Mouse (Mus musculus) right cerebral cortex, adult 18-20 months (tissue): ENCODE measurements around the gene Zic2.

ENCODE experiments used
- DNase-seq: peaks from one replicate; pipeline ENCODE4 v3.0.0; 2022; ENCODE audit warnings: mixed read lengths

The Zic2 gene

DNA sequence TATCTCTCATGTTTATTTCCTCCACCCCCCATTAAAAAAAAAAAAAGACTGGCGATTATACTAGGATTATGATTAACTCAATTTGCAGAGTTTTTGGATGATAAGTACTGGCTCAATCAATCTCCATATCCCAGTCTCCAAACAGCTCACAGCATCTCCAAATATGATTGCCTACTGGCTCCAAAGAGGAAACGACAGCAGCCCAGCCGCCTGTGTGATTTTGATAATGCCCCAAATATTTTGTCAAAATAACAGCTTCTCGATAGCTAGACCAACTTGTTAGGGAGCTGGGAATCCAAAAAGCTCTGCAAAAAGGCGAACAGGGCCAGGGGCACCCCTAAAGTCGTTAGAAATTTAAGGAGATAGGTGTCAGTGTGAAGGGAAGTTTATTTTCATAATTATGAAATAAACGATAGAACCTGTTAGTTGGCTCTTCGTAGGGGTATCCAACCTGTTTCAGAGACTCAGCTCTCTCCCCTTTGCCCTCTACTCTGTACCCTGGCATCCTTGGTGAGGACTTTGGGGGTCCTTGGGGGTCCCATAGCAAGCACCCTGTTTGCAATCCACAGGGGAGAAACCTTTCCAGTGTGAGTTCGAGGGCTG is 2.8 kb downstream of the Zic2 start:
- no peak for DNase-seq

DNA sequence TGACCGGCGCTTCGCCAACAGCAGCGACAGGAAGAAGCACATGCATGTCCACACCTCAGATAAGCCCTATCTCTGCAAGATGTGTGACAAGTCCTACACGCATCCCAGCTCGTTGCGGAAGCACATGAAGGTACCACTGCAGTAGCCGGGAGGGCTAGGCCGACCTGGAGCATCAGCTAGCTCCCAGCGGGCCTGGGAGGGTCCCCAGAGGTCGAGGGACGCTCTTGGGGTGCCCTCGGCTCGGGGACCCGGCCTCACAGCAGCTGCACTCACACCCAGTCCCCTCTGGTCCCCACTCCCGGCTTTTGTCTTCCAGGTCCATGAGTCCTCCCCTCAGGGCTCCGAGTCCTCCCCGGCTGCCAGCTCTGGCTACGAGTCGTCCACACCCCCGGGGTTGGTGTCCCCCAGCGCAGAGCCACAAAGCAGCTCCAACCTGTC is 3.4 kb downstream of the Zic2 start:
- DNase-seq: no peak

DNA sequence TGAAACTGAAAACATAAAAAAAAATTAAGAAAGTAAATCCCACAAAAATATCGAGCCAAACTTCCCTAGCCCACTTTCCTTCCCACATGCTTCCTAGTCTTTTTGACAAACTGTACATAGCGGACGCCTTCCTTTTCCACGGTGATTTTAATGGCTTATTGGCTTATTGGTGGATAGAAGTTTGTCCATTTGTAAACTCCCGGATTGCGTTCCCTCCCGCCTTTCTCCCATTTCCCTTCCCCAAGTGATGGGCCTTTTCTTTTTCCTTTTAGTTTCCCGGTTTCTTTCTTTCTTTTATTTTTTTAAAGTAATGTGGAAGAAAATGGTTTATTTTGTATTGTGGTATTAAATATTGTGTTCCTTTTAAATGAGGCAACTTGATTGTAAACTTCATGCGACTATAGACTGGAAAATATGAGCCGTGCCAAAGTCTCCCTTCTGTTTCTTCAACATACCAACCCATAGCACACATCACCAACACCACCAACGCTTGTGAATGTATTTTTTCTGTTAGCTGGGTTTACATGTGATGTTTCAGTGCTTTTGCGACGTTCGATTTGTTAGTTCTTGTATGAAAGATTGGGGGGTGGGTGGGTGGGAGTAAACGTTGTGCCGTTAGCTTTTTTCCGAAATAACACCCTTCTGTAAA is 4.3 kb downstream of the Zic2 start:
- no peak for DNase-seq

DNA sequence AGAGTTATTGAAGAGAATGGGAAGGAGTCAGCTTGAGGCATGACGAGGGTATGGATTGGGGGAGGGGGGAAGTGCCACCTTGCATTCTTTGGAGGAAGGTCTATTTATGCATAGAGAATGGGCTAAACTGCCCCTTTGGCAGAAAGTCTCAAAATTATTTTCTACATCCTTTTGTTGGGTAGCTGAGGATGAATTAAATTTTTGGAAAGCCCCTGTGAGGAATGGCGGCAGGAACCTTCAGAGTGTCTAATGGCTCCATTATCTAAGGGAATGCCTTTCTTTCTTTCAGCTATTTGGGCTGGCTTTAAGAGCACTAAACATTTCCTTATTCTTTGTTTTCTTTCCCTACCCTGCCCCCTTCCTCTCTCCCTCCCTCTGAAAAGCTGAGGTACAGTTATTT is 5.1 kb downstream of the Zic2 start:
- no peak for DNase-seq

DNA sequence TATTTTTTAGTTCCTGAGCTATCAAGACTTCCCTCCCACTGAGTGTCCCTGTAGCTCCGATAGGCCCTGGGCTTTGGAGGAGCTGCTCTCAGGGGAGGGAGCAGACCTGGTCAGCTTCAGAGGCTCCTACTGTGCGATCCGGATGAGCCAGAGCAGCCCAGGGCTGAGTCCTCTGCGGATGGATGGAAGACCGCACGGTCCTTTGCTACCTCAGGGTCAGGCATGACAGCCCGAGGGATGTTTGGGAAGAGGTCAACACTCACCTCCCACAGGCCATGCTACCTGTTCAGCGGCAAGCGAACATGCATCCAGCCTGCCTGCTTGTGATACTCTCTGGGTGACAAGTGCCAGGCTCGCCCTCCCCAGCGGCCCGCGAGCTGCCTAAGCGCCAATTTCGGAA is 5.9 kb downstream of the Zic2 start:
- DNase-seq: no peak

DNA sequence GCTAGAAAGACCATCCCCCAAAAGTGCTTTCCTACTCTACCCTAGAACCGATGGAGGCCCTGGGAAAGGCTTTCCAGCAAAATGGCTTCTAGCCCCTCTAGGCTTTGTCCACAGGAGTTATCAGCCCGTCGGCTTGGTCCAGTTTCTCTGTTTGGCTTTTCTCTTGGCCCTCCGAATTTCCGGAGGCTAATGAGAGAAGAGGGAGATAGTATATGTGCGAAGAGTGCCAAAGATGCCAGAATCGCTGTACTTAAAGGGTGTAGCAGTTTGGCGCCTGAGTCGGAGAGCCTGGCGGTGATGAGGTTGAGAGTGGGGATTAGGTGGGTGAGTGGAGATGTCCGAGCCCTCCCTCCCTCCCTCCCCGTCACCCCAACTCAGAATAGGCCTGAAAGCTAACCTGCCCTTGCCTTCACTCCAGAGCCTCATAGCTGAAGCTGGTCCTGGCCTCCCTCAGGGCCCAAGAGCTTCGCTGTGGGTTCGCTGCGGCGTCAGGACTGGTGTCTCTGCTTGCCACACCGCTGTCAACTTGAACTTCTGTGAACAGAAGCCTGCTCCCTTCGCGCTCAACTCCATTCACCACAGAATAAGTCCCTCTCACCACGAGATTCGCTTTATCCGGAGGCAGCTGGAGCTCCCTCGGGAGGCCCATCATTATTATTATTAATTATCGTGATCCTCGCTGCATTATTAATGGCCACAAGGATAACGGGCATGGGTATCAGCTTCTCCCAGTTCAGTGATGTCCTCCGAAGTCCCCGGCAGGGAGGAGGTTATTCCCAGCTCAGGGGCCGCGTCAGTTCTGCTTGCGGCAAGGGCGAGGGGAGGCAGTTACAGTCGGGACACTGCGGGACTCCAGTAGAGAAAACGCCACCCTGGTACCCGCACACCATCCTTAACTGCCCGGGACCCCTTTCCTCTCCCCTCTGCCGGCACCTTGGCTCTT is 7.1 kb downstream of the Zic2 start:
- no peak for DNase-seq

DNA sequence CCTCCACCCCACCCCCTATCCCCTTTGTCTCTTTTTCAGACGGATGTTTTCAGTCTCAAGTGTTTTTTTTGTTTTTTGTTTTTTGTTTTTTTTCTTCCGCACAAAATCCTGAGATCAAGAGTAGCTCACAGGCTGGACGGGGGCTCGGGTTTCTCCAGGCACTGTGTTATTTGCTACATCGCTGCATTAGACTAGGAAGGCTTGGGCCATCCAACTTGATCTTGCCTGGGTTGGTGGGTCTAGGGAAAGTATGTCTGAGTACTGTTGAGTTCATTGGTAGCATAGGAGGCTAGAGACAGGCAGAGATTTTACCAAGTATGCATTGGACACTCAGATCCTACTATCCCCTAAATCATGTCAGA is 7.8 kb downstream of the Zic2 start:
- no peak for DNase-seq

DNA sequence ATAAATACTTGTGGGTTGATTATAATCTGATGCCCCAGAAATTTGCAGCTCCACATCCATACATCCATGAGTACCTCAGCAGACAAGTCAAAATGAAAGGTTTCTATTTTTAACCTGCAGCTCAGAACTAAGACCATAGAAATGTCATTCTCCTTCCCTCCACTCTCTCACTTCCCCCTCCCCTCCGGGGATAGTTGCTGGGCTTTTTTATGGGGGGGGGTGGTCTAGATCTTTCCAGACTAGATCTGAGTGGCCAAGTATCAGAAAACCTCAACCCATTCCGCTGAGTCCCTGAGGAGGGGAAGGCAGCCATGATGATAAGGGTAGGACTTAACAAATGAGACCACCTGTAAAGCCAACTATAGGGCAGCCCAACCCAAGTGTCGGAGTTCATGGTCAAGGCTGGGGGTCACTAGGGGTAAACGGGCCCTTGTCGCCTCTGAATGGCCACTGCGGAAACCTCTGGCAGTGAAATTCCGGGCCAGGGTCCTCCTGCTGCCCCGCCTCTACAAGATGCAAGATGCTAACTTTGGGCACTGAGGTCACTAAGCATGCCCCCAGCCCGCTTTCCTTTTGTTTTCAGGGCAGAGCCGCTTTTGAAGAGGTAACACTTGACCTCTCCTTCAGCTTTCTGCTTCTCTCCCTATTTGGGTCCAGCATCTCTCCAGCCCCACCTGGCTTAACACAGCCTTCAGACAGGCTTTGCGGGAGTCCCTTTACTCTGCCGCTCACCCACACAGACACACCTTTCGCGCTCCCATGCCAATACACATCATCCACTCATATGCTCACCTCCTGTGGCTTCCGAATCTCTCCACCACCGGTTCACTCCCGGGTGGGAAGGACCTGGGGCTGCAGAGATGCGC is 8.6 kb downstream of the Zic2 start:
- no peak for DNase-seq

DNA sequence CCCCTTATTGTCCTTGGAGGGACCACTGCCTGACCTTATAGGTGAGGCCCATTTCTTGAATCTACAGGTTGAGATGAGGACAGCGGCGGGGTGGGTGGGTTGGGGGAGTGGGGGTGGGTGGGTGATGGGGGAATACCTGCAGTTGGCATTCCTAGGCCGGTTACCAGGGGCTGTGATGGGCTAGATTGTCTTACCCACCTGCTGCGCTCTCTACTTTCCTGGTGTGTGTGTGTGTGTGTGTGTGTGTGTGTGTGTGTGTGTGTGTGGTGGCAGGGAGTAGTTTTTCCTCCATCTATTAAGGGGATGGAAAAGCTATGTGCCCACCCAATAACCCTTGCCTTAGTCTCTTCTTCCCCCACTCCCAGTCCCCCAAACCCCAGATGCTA is 9.2 kb downstream of the Zic2 start:
- no peak for DNase-seq

DNA sequence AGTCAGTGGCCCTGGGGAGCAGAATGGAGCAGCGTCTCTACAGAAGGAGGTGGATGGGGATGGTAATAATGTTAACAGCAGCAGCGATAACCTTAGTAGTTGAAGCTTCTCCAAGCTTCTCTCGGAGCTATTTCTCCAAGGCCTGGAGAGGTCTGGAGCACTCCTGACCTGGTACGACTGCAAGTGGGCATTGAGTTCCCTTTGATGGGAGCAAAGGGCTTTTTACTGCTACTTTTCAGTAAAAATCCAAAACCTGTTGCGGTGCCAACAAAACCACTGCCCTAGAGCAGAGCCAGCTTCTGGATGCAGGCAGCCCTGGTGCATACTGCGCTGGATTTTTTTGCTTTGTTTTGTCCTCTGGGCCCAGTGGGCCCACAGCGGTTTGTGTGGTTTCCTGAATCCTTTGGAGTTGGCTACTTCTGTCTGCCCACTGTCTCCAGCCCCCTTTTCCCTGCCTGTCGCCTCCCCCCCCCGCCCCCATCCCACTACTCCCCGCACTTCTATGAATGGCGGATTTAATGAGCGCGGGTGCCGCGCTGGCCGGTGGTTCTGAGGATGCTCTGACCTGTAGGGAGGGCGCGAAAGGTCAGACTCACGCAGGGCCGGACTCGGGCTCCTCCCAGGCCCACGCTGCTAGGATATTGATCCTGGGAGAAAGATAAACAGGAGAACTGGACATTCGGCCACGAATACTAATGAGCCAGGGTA is 9.8 kb downstream of the Zic2 start:
- DNase-seq: no peak

DNA sequence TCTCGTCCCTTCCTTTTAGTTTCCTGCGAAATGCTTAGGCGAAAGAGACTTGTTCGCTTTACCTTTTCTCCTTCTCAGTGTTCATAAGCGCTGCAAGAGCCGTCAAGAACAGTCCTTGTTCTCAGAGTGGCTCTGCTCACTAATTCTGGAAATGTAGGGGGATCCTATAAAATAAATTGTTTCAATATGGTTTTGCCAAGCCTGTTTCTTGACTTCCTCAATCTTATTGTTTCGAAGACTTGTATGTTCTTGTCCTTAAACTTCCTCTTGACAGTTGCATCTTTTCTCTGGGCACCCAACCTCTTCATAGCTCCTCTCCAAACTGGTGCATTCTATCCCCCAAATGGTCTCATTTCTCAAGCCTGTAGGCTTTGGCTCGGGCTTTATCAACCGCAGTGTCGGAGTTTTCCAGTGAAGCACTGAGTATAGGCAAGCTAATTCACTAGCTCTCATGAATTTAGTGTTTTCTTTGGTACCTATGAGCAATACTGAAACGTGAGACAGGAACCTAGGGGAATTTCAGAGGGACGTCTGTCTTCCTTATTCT is 10.5 kb downstream of the Zic2 start:
- DNase-seq: no peak

DNA sequence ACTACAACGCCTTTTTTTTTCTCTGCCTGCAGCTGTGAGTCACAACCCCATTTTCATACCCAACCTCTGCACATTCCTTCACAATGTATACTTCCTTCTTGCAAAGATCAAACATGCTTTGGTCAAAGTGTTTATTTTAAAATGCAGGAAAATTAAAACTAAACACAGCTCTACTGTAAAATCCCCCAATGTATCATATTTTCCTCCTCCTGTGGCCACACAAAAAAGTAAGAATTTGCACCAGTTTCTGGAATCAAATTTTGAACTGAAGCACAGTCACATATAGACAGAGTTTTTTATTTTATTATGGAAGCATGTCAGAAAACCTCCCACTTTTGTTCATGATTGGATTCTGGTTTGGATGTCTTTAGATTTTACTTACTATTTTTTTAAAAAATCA is 11.4 kb downstream of the Zic2 start:
- no peak for DNase-seq

DNA sequence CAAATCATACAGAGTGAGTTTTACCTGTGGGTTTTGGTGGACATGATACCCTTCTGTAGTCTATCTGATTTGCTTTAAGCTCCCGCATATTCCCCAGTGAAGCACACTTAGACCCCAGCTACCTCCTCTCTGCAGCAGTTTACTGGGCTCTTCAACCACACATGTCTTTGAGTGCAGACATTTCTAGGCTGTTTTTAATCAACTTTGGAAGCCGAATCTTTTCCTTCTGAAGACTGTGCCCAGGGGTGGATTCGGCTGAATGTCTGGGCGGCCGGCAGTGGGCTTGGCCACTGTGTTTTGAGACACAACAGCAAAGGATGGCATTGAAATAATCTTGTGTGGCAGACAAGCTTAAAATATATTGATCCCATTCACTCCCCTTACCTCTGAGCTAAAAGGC is 12.1 kb downstream of the Zic2 start:
- no peak for DNase-seq

DNA sequence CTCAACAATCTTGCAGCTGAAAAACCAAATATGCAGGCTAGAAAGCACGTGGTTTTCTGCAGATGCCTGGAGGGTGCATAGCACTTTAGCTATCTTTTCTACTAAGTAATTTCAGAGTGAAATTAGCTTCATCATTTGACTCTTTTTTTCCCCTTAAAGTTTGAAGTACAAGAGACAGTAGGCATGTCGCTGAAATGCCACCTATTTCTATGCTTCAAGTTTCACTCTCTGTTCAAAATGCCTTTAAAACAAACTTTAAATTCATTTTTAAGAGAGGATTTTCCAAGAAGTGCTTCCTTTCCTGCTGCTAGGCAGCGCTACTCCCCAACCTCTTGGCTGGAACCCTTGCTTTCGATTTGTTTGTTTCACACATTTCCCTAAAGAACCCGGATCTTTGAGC is 13.8 kb downstream of the Zic2 start:
- DNase-seq: no peak

DNA sequence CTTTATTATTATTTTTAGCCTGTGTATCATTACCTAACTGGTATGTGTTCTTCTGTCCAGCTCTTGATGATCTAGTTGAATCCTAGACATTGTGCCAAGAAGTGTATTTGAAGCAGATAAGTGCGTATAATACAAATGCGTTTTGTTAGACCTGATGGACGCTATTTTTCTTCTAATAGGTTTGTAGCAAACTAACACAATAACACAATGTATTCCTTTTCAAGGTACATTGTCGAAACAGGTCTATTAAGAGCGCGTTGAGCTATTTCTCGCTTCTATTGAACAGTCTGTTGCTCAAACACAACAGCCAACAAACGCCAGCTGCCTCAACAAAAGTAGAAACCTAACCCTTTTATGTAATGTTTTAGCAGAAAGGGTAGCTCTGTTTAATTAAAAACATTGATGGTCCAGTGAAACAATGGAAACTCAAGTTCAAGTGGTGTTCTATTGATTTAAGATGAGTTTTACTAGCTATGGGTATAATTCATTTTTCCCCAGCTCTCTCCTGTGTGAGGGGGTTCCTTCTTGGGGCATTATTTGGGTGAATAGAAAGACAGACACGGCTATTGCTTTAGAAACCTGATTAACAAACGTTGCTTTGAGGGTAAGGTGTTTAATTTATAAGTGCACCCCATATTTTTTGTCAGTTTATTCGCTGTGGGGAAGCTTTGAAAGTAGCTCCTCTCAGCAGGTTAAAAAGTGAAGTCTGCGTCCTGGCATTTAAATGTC is 14.6 kb downstream of the Zic2 start:
- no peak for DNase-seq

DNA sequence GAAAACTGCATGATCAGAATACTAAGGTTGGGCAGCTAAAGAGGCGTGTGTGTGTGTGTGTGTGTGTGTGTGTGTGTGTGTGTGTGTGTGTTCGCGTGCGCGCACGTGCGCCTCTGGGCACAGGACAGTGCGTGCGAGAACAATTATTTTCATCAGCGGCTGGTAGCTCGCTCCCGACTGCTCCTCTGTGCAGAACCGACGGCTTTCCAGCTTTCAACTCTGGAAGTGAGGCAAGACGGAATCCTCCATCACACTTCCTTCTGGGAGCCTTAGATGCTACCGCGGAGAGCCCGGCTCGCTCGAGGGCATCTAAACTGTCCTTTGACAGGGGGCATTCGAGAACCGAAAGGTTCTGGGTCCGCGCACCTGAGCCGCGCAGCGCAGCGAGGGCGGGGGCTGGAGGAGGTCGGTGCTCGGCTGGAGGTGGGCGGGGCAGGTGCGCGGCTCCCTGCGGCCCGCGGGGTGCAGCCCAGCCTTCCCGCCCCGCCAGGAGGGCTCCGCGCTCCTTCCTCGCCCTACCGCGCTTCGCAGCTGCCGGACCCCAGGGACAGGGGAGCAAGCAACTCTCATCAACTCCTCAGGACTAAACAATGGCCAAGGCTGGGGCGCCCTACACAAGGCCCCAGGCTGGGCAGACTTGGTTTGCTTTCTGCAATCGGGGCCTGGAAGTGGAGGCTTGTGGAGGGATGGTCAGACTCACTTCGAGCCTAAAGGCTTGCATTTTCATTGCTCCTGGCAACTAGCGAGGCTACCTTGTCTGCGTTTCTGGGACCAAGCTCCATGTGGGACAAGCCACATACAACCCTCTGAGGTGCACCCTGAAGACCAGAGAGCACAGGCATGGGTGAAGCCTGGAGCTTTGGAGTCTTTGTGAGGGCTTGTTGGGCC is 15.4 kb downstream of the Zic2 start, which contains the start of gene Gm10837:
Gene Gm10837 (plus strand): TSS at position 146 of the 888 bp plus-strand sequence.
- no peak for DNase-seq

DNA sequence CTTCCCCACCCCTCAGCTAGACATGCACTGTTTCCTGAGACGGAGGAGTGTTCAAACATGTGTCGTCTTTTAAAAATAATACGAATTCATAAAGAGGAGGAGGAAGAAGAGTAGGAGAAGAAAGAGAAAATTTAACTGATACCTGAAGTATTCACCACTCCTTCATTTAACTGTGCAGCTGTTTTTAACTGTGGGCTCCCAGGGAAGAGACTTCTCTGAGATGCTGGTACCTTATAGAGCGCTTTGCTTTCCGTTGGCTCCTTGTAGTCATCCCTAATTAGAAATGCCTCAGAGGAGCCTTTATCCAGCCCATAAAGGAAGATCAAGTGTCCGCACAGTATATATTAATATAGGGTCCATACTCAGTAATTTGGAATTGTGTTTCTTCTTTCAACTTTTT is 16.3 kb downstream of the Zic2 start:
- no peak for DNase-seq

DNA sequence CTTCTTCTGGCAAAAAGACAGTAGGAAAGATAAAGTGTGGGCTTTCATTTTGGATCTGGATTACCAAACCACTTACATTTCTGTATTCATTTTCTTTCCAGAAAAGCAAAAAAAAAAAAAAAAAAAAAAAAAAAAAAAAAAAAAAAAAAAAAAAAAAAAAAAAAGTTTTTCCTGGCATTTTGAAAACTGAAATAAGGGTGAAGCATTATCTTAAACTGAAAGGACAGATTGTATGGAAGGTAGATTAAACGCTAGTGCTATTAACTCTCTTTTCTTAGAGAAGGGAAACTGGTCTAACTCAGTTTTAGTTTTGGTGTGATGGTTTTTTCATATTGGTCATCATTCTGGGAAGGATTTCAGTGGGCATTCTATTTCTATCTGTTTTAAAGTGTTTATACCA is 16.8 kb downstream of the Zic2 start:
- no peak for DNase-seq

DNA sequence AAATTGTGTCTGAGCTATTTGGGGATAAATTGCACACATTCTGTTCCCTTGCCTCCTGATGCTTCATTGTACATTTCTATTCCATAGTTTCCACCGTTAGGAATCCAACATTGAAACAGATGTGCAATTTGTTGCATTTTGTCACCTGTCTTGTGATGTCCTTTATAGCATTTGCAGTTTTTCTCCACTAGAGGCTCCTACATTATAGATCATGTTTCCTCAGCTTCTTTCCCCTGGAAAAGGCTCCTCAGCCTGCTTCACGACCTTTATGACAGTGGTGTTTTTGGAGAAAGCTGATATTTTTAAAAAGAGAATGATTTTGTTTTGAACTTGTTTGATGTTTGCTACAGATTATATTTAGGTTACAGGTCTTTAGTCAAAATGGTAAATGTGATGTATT is 33.8 kb downstream of the Zic2 start:
- DNase-seq: no peak

DNA sequence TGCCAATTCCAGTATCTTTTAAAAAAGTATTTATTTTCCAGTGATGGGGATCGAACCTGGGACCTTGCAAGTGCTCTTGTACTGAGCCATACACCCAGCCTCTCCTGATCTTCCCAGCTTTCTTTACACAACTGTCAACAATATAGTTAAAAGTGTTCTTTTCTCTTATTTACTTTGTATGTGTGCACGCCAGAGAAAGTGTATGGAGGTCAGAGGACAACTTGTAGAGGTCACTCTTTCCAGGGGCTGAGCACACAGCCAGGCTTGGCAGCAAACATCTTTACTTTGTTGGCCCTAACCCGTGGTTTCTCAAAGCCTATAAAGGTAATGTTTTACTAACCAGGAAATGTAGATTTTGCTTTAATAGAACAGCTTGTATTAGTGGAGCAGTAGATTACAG is 36.3 kb downstream of the Zic2 start:
- no peak for DNase-seq
